Mouse (Mus musculus) lung, embryonic 15.5 days (tissue): ENCODE measurements around the gene Vps9d1. TPM values are rescaled to one million over a fixed set of nuclear protein-coding genes. Genes with fewer than 3 reads are reported as not detected.
A peak's percentile ranks its signal among the peaks of the same experiment; 100 is the strongest.
"Not testable (repeated sequence)": the region's sequence is repeated elsewhere in the genome, so short reads cannot be mapped to it uniquely, and the experiment has no call there.

Experiments
- ATAC-seq: fragments of 200-750 bp; cut with Nextera tagmentation; 2 replicates; pipeline ENCODE4 v1.8.0; 2017; ENCODE audit warnings: moderate number of reproducible peaks, borderline replicate concordance; ENCODE audit not compliant: low FRiP score, low TSS enrichment; ENCODE audit errors: extremely low read depth
- H3K27ac ChIP-seq: fragments of 300-500 bp; sonication (generic); 2 replicates; pipeline ENCODE4 v1.5.1; 2015; ENCODE audit warnings: moderate library complexity, mild to moderate bottlenecking, inconsistent platforms
- H3K27me3 ChIP-seq: fragments of 300-500 bp; sonication (generic); 2 replicates; pipeline ENCODE4 v1.6.1; 2015; ENCODE audit warnings: inconsistent platforms
- H3K36me3 ChIP-seq: fragments of 300-500 bp; sonication (generic); 2 replicates; pipeline ENCODE4 v1.6.1; 2015; ENCODE audit warnings: inconsistent platforms
- H3K4me1 ChIP-seq: fragments of 300-500 bp; sonication (generic); 2 replicates; pipeline ENCODE4 v1.6.1; 2015; ENCODE audit warnings: inconsistent platforms
- H3K4me2 ChIP-seq: fragments of 300-500 bp; sonication (generic); 2 replicates; pipeline ENCODE4 v1.6.1; 2015; ENCODE audit warnings: inconsistent platforms, mild to moderate bottlenecking, moderate library complexity
- H3K4me3 ChIP-seq: fragments of 300-500 bp; sonication (generic); 2 replicates; pipeline ENCODE4 v1.5.1; 2015; ENCODE audit warnings: mild to moderate bottlenecking, inconsistent platforms
- H3K9ac ChIP-seq: fragments of 300-500 bp; sonication (generic); 2 replicates; pipeline ENCODE4 v1.6.1; 2015; ENCODE audit warnings: inconsistent platforms
- H3K9me3 ChIP-seq: fragments of 300-500 bp; sonication (generic); 2 replicates; pipeline ENCODE4 v1.6.1; 2016; ENCODE audit warnings: inconsistent platforms
- WGBS: fragments of 180-500 bp; shearing (Covaris S2); methylation state at CpG from one replicate; pipeline ENCODE4 v1.1.7; 2015; 5-methylcytosine and 5-hydroxymethylcytosine counted together
- polyA plus RNA-seq: library from polyadenylated mRNA; unstranded; fragments of >200 nt; fragmentation: Nextera tagmentation; extraction: Ambion mirVana; gene quantifications from 2 replicates; pipeline ENCODE4 v1.2.1, GENCODE M21; 2015

The Vps9d1 gene
- polyA plus RNA-seq, 1 experiment from 2014 or later: 24.6 TPM

DNA sequence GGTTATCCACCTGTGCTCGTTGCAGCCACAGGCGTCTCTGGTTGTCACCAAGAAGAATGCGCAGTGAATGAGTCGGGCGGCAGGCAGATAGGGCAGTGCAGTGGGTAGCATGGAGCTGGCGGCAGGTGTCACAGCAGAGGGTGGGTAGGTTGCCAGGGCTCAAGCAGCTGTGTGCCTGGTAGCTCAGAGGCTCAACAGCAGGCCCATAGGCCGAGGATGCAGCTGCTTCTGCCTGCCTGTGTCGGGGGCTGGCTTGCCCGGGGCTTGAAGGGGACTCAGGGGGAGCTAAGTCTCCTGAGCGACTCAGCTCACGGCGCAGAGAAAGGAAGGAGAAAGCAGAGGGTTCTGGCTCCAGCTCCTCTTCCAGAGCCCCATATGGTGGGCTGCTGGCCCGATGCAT is 20.8 kb downstream of the Vps9d1 start:
- H3K36me3 ChIP-seq: no peaks in the 10 kb centered on the region
- peaks cover 30% of the 10 kb centered on the region for H3K27me3 ChIP-seq
- H3K9ac ChIP-seq: no peak overlapping the region
- ATAC-seq: no peak
- H3K4me3 ChIP-seq: no peak overlapping the region
- no peak overlapping the region for H3K27ac ChIP-seq
- H3K9me3 ChIP-seq: no peaks in the 10 kb centered on the region
- H3K4me1 ChIP-seq: peaks cover 17% of the 10 kb centered on the region
- 53% methylated on average over 13 of the region's 13 CpGs for WGBS
- no peak overlapping the region for H3K4me2 ChIP-seq

DNA sequence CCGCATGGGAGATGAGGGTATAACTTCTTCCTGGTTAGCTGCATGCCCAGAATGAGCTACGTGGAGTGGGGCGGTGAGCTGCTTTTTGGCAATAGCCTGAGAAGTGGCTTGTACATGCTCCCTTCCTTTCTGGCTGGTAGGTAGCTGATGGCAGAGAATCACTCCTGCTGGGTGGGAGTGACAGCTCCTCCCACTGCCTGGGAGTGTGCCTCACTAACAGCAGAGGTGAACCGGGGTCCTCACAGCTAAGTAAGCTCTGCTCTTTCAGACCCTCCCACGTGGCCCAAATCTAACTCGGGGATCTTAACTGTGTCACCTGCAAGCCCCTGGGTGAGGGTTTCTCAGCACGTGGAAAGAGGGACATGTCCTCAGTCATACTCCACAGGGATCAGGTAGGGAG is 21.6 kb downstream of the Vps9d1 start:
- WGBS: 30% methylated on average over 7 of the region's 7 CpGs
- ATAC-seq: no peak
- H3K4me2 ChIP-seq: no peak overlapping the region
- peaks cover 17% of the 10 kb centered on the region for H3K4me1 ChIP-seq
- H3K27me3 ChIP-seq: peaks cover 30% of the 10 kb centered on the region
- H3K27ac ChIP-seq: no peak overlapping the region
- H3K36me3 ChIP-seq: peaks cover 3% of the 10 kb centered on the region; the same call in 1 of the 2 replicates
- no peak overlapping the region for H3K4me3 ChIP-seq
- H3K9me3 ChIP-seq: no peaks in the 10 kb centered on the region
- no peak overlapping the region for H3K9ac ChIP-seq

DNA sequence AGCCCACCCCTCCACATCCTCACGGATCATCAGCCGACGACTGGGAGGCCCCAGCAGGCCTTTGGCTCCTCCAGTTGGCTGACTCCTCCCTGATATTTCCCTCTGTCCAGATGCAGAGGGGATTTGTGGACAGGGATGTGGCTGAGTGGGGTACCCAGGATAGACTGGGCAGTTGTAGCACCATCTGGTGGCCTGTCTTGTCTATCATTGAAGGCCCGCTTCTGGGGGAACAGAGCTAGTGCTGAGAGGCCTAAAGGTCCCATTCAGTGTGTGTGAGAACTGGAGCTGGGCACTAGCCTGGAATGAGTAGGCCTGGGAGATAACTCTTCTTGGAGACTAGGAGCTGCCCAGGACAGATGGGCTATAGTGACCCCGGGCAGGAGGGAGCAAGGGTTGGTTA is 22.4 kb downstream of the Vps9d1 start:
- H3K4me3 ChIP-seq: no peak overlapping the region
- H3K27me3 ChIP-seq: peaks cover 30% of the 10 kb centered on the region
- no peak for ATAC-seq
- WGBS: 51% methylated on average over 5 of the region's 5 CpGs
- H3K4me1 ChIP-seq: peaks cover 17% of the 10 kb centered on the region
- no peak overlapping the region for H3K27ac ChIP-seq
- H3K9me3 ChIP-seq: no peaks in the 10 kb centered on the region
- H3K9ac ChIP-seq: no peak overlapping the region
- no peak overlapping the region for H3K4me2 ChIP-seq
- peaks cover 11% of the 10 kb centered on the region; the same call in 1 of the 2 replicates for H3K36me3 ChIP-seq

DNA sequence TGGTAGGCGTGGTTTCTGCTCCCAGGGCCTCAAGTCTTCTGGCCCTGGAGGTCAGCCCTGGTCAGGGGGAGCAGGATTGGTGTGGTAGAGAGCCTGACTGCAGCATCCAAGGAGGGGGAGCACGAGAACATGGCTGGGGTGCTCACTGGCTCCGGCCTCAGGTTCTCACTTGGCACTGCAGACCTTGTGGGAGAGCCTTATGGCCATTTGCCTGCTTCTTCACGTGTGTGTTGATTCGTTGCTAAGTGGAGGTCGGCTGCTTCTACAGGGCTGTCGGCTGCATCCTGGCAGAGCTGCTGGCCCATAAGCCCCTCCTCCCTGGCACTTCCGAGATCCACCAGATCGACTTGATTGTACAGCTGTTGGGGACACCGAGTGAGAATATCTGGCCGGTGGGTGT is 23.8 kb downstream of the Vps9d1 start:
- not testable (repeated sequence) for ATAC-seq, H3K4me3 ChIP-seq, H3K9ac ChIP-seq, H3K4me2 ChIP-seq, H3K27ac ChIP-seq, H3K9me3 ChIP-seq
- peaks cover 12% of the 10 kb centered on the region; the same call in 1 of the 2 replicates for H3K36me3 ChIP-seq
- peaks cover 12% of the 10 kb centered on the region for H3K4me1 ChIP-seq
- peaks cover 23% of the 10 kb centered on the region for H3K27me3 ChIP-seq
- WGBS: 82% methylated on average over 11 of the region's 11 CpGs

DNA sequence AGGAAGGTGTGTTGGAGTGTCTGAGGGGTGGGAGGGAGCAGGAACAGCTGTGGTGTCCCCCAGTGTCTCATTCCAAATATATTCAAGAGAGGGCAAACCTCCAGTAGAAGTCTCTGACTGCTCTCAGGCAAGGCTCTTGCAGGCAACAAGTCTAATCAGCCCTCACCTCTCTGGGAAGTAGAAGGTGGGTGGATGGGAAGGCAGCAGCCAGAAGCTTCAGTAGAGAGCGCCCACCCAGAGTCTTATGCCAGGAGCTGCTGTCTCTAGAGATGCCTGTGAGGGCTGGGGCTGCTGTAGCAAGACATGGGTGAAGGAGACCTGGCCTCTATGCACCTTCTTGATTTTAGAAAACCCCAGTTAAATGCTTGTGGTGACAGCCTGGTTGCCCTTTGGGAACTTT is 25.7 kb downstream of the Vps9d1 start:
- H3K9me3 ChIP-seq: no peaks in the 10 kb centered on the region
- no peak overlapping the region for H3K4me2 ChIP-seq
- peaks cover 4% of the 10 kb centered on the region; the same call in 1 of the 2 replicates for H3K27me3 ChIP-seq
- H3K4me3 ChIP-seq: no peak overlapping the region
- H3K27ac ChIP-seq: no peak overlapping the region
- peaks cover 12% of the 10 kb centered on the region; the same call in 1 of the 2 replicates for H3K36me3 ChIP-seq
- no peak overlapping the region for H3K9ac ChIP-seq
- peaks cover 13% of the 10 kb centered on the region for H3K4me1 ChIP-seq
- ATAC-seq: no peak
- WGBS: 94% methylated on average over 1 of the region's 1 CpGs

DNA sequence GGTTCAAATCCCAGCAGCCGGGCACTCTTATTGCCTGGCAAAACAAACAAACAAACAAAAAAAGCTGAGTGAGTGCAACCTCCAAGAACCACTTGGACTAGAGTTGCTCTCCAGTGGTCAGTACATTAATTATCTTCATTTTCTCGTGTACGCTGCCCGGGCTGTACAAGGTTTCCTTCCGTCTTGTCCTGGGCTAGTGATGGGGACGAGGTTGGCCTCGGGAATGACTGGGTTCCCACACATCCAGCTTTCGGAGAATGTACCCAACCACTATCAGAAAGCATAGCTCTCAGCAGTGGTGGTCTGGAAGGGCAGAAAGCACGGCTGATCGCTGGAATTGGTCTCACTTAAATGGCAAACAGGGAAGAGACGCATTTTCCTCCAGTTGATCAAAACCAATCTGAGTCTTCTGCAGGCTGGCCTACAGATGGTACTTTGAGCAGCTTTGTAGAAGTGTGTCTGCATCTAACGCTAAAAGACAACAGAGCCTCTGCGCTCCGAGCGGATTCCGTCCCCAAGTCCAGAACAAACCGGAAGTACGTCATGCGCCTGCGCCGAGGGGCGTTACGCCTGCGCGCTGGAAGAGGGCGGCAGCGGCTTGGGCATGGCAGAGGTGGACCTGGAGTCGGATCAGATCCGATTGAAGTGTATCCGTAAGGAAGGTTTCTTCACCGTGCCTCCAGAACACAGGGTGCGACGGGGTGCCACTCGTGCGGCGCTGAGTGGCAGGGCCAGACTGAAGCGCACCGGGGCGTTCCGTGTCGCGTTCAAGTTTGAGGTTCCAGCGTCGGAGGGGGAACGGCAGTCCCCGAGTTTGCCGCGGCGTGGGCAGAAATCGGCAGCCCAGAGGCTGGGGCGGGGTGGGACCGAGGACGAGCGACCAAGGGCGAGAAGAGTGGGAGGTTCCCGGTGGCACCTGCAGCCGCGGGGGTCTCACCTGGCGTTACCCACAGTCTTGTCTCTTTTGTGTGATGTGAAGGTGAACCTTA is 29.6 kb downstream of the Vps9d1 start, which contains the start of gene Cdk10:
TSS of gene Cdk10 (plus strand) at position 565 of the 989 bp plus-strand sequence.
- WGBS: 2% methylated on average over 59 of the region's 59 CpGs
- no peaks in the 10 kb centered on the region for H3K9me3 ChIP-seq
- peak; percentile 88; the same call in 1 of the 2 replicates for ATAC-seq

DNA sequence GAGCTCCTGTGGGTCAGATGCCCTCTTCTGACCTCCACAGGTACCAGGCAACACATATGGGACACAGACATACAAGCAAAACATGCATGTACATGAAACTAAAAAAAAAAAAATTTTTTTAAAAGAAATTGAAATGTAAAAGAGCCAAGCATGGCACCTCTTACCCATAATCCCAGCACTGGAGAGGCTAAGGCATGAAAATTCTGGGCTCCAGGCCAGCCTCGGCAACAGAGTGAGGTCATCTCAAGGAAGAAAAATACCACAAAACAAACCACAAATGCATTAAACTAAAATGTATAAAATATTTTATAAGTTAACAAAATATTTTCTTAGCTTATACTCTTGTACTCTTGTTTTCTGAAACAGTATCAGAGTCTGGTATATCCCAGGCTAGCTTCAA is 33.2 kb downstream of the Vps9d1 start:
- Histone ChIP-seq H3K27ac (no peak overlapping the region), H3K9me3 (no peaks in the 10 kb centered on the region), H3K4me1 (peaks cover 13% of the 10 kb centered on the region), H3K4me3 (no peak overlapping the region), H3K4me2 (no peak overlapping the region), H3K27me3 (no peaks in the 10 kb centered on the region), H3K9ac (no peak overlapping the region), H3K36me3 (no peaks in the 10 kb centered on the region)
- ATAC-seq: no peak
- 66% methylated on average over 1 of the region's 1 CpGs for WGBS

More for the DNA sequence above, 29.6 kb downstream of the Vps9d1 start, which contains the start of gene Cdk10:
- Histone ChIP-seq H3K27ac (peak within 1 kb of the TSS; percentile 85), H3K27me3 (no peaks in the 10 kb centered on the region), H3K4me3 (peak within 1 kb of the TSS; percentile 62), H3K4me2 (peak within 1 kb of the TSS; percentile 89), H3K9ac (peak within 1 kb of the TSS; percentile 70), H3K4me1 (peaks cover 13% of the 10 kb centered on the region), H3K36me3 (peaks cover 12% of the 10 kb centered on the region; the same call in 1 of the 2 replicates)

DNA sequence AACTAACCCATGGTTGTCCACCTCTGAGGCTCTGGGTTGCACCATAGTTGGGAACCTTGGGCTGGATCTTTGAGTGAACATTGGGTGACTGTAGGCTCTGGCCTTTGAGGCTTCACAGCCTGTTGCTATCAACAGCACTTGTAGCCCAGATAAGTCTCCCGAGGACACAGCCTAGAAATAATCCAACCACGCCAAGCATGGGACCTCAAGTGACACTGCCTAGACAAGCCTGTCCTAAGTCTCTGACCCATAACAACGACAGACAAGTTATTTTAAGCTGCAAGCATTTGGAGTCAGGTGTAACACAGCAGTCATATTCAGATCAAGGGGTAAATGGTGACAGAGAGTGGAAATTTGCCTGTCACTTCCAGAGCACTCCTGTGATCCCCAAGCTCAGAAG is 38.7 kb downstream of the Vps9d1 start:
- peaks cover 17% of the 10 kb centered on the region for H3K4me1 ChIP-seq
- H3K9me3 ChIP-seq: no peaks in the 10 kb centered on the region
- no peaks in the 10 kb centered on the region for H3K27me3 ChIP-seq
- H3K4me2 ChIP-seq: no peak overlapping the region
- H3K4me3 ChIP-seq: no peak overlapping the region
- 0 out of 2 replicates have a peak, but pooled peaks cover under 1% of the 10 kb centered on the region for H3K36me3 ChIP-seq
- no peak for ATAC-seq
- no peak overlapping the region for H3K9ac ChIP-seq
- WGBS: 68% methylated on average over 3 of the region's 3 CpGs
- no peak overlapping the region for H3K27ac ChIP-seq

DNA sequence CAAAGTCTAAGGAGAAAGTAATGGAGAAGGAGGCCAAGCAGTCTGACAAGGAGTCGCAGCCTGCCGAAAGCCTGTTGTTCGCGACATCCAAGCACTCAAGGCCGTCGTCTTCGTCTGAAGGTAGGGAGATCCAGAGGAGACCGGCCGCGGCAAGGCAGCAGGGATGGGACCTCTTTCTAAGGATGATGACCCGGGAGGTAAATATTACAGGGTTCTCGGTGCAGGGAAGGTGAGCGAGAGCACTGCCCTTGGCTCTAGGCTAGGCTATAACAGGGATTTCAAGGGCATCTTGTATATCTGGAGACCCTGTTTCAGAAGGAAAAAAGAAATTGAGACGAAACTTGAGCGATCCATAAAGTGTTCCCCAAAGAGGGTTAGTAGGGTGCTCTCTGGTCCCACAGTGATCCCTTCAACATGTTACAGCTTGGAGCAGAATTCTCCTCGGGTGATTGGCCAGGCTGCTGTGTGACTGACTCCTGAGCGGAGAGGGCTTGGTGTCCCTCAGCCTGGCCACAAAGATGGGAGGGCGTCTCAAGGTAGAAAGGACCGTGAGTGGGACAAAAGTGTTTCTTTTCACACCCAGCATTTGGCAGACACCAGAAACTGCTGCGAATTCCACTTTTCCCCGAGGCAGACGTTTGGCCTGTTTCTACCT is 40.9 kb downstream of the Vps9d1 start:
- peaks cover 17% of the 10 kb centered on the region for H3K4me1 ChIP-seq
- WGBS: 11% methylated on average over 22 of the region's 22 CpGs
- peak; percentile 19; the same call in 1 of the 2 replicates for ATAC-seq
- H3K36me3 ChIP-seq: peaks cover 15% of the 10 kb centered on the region; the same call in 1 of the 2 replicates
- peak overlapping the region; percentile 29 for H3K27ac ChIP-seq
- peak overlapping the region; percentile 89 for H3K4me2 ChIP-seq
- peak overlapping the region; percentile 46 for H3K9ac ChIP-seq
- no peaks in the 10 kb centered on the region for H3K9me3 ChIP-seq
- no peaks in the 10 kb centered on the region for H3K27me3 ChIP-seq
- peak overlapping the region; percentile 99 for H3K4me3 ChIP-seq

DNA sequence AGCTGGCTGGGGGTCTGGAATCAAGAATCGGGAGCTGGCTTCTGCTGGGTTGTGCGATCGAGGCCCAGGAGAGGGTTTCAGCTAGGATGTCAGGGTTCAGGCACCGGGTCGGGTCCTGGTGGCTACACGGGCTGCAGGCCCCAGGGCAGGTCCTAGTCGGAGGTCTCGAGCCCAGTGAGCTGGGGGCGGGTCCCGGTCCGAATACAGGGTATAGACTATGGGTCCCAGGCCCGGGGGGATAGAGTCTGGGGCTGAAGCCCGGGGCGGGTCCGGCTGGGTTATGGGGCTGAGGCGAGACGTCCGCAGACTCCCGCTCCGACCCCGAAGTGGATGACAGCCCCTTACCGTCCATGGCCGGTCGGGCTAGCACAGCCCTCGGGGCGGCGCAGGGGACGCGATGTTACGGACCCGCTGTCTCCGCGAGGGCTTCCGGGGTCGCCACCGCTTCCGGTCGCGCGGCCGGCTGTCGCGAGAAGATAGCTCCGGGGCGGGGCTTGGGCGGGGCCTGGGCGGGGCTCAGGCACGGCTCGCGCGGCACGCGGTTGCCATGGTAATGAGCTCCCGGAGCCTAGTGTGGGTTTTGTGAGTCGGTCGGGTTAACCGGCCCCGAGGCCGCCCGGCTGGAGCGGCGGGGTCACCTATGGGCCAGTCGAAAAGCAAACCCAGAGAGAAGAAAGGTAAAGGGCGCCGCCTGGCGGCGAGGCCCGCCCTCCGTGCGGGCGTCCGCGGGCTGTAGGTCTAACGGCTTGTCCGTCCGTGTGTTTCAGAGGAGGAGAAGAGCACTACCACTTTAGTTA is 41.6 kb downstream of the Vps9d1 start, which contains the start of the genes Chmp1a and Spata33:
TSS of gene Chmp1a (minus strand) at position 443 of the 797 bp plus-strand sequence.
TSS of gene Spata33 (plus strand) at position 512 of the 797 bp plus-strand sequence.
- H3K4me2 ChIP-seq: peak within 1 kb of the TSS; percentile 89
- no peaks in the 10 kb centered on the region for H3K27me3 ChIP-seq
- peak within 1 kb of the TSS; percentile 98 for H3K9ac ChIP-seq
- peak within 1 kb of the TSS; percentile 99 for H3K4me3 ChIP-seq
- peaks cover 22% of the 10 kb centered on the region for H3K36me3 ChIP-seq
- under 1% methylated on average over 76 of the region's 76 CpGs for WGBS
- peak; percentile 92 for ATAC-seq
- H3K27ac ChIP-seq: peak within 1 kb of the TSS; percentile 29
- peaks cover 17% of the 10 kb centered on the region for H3K4me1 ChIP-seq
- H3K9me3 ChIP-seq: no peaks in the 10 kb centered on the region

DNA sequence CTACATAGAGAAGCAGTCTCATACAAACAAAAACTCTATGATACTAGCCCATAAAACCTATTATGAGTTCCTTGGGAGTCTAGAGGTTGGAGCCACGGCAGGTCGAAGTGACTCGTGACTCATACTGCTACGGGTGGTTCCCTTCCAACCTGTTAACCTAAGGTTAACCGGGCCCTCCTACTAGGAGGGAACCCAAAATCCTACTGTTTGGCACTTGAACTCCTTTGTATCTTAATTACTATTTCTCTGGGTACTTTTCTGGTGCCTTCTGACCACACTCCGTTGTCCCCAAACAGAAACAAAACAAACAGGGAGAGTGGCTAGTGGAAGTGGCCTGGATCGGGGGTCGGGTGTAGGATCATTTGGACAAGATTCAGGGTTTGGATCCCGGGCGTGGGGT is 42.3 kb downstream of the Vps9d1 start:
- H3K4me2 ChIP-seq: peak overlapping the region; percentile 89

More for the DNA sequence above, 42.3 kb downstream of the Vps9d1 start:
- 36% methylated on average over 10 of the region's 10 CpGs for WGBS
- Histone ChIP-seq H3K9me3 (no peaks in the 10 kb centered on the region), H3K27me3 (no peaks in the 10 kb centered on the region), H3K36me3 (peaks cover 29% of the 10 kb centered on the region), H3K27ac (no peak overlapping the region), H3K4me1 (peaks cover 17% of the 10 kb centered on the region), H3K4me3 (peak overlapping the region; percentile 99), H3K9ac (peak overlapping the region; percentile 98)
- ATAC-seq: no peak
